Mouse (Mus musculus): ENCODE measurements around the gene Vmn1r173.
"Not testable (repeated sequence)": the region's sequence is repeated elsewhere in the genome, so short reads cannot be mapped to it uniquely, and the experiment has no call there.

- not testable (repeated sequence) for TF ChIP-seq CTCF (IDR thresholded peaks at IDR 0.05; ENCODE audit: control insufficient read depth, insufficient read depth, insufficient read length); MYOG (IDR thresholded peaks at IDR 0.05; ENCODE audit: control insufficient read depth, extremely low read depth, insufficient read length)
Measured at GRCm38 (mm10) chr7:23700403-23700802, at the start of gene Vmn1r173.
